Mouse (Mus musculus): ENCODE measurements at regions not wholly inside any gene's neighbourhood (a gene's known extent, or its start where the extent isn't known, plus 50 kb on each side); places are given as distances from the start of the nearest gene placed in this dataset.

DNA sequence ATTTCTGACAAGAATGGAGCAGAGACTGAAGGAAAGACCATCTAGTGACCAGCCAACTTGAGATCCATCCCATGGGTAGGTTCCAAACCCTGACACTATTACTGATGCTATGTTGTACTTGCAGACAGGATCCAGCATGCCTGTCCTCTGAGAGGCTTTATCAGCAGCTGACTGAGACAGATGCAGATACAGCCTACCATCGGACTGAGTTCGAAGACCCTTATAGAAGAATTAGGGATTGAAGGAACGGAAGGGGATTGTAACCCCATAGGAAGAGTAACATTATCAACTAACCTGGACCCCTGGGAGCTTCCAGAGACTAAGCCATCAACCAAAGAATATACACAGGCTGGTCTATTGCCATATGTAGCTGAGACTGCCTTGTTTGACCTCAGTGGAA is 183.1 kb upstream of the Adcy2 start:
- DNase-seq (ENCODE audit: low spot score in 2 of 2): no peak

DNA sequence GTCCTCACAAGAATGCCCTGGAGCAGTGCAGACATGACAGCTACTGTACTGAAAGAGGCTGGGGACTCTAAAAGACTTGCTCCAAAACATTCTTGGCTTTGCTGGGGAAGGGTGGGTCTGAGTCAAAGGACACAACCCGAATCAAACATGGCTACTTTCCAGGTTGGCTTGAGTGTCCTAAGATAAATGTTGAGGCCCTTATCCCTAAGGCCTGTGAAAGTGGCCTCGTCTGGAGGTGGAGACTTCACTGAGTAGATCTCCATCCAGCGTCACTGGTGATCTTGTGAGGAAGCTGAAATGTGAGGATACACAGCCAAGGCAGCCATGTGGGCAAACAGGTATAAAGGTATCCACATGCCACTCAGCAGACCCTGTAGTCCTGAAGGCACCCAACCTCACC is 191.3 kb upstream of the Adcy2 start:
- DNase-seq (ENCODE audit: low spot score in 2 of 2): no peak

DNA sequence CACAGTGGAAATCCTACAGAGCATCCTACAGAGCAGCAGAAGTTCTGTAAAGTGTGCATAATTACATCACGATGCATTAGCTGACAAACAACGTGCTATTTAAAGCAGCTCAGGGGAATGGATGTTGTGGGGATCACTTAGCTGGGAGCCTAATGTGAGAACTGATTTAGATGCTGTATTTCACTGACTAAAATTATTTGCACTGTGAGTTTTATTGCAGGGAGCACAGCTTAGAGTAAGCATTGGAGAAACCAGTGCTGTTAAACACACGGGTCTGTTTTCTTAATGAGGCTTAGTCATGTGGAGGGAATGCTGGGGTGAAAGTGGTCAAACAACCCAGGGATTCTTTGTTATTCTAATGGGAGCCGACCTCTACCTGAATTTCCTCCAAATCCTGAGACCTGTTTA is 197.1 kb upstream of the Adcy2 start:
- no peak for DNase-seq (ENCODE audit: low spot score in 2 of 2)

DNA sequence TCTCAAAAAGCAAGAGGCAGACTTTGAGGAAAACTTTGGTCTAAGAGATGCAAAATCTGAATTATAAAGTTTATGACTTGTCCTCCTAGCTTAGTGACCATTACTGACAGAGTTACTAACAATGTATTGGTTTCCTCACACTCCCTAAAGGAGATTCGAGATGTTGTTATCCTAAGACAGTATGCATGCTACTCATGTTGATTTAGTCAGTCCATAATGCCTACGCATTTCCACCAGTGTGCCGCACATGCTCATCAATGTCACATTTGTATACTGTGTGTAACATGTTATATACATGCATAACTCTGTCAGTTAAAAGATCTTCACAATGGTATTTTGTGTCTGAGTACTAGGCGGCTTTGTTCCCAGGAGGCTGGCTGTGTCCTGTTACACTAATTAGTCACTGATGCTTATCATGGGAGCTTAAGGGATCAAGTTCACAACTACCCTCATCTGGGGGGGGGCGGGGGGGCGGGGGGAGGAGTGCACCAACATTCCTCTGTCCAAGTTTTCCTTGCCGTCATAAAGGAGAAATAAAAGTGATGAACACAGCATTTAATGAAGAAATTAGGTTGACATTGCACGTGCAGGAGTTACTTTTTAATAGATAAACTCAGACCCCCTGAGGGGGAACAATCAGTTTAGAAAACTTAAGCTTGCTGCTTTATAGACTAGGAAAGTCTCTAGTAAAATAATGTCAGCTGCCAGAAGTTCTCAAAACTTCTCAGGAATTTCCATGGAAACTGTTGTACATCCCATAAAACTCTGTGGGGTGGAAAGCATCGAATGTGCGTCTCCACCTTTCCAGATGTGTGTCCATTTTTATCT is 208.6 kb upstream of the Adcy2 start:
- no peak for DNase-seq (ENCODE audit: low spot score in 2 of 2)

DNA sequence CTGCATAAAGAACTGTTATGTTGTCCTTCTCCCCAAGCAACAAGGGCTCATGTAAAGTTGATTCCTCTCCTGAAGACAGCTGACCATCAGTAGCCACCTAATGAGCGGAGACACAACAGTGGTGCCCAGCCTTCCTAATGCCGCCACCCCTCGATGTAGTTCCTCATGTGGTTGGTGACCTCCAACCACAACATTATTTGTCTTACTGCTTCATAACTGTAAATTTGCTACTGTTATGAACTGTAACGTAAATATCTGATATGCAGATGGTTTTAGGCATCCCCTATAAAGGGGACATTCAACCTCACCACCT is 209.2 kb upstream of the Adcy2 start:
- no peak for DNase-seq (ENCODE audit: low spot score in 2 of 2)

DNA sequence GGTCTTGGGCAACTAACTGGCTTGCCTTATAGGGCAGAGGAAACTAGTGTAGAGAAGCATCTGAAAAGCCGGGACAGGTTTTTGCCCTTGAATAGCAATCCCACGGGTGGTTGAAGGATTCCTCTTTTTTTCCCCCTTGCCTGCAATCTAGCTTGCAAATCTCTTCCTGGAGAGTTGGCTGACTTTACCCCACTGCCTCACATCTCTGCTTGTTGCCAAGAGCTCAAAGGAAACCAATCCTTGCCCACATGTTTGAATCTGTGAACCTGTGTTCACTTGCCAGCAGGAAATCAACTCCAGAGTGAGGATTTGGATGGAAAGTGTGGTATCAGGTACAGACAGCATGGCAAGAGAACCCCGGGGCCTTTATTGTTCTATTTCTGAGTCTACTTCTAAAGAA is 217.2 kb upstream of the Adcy2 start:
- no peak for DNase-seq (ENCODE audit: low spot score in 2 of 2)

DNA sequence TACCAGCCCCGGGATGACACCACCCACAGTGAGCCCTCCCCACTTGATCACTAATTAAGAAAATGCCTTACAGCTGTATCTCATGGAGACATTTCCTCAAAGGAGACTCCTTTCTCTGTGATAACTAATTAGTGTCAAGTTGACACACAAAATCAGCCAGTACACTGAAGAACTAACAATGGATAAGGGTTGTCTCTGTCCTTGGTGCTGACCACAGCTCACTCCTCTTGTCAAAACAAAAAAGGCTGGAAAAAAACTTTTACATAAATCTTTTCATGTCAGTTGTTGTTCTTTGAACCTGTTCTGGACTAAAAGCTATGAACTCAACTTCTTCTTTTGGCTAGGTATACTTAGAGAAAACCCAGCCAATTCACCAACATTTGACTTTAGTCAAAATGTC is 221.1 kb upstream of the Adcy2 start:
- no peak for DNase-seq (ENCODE audit: low spot score in 2 of 2)

DNA sequence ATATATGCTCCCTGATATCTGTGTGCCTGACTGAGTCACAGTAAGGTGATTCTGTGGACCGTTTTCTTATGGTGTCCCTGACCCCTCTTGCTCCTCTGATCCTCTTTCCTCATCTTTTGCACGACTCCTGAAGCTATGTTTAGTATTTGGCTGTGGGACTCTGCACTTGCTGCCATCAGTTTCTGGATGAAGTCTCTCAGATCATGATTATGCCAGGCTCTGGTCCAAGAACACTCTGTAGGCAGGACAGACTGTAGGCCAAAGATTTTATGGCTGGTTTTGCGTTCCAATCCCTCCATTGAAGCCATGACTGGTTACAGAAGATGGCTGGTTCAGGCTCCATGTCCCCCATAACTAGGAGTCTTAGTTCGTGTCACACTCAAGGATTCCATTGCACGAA is 227.2 kb upstream of the Adcy2 start:
- no peak for DNase-seq (ENCODE audit: low spot score in 2 of 2)

DNA sequence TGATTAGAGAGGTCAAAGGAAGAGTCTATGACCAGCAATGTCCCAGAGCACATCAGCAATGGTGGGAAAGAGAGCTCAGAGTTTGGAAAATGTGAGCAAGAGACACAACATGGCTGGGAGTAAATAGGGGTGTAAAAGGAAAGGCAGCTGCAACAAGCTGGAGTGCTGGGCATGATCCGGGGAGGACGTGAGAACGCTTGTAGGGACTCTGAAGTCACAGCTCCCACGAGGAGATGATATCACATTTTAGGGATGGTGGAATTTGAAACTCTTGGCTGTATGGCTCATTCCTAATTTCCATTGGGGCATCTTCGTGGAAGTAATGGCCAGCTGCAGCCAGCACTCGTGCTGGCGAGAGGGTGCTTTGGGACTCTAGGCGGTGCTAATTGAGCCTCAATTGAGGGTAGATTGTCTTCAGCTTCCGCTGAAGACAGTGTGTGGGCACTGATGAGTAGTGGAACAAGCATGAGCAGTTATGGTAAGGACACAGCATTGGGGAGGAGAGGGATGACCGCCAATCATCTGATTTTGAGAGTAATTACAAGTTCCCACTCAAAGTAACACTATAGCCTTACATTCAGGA is 231.1 kb upstream of the Adcy2 start:
- no peak for DNase-seq (ENCODE audit: low spot score in 2 of 2)

DNA sequence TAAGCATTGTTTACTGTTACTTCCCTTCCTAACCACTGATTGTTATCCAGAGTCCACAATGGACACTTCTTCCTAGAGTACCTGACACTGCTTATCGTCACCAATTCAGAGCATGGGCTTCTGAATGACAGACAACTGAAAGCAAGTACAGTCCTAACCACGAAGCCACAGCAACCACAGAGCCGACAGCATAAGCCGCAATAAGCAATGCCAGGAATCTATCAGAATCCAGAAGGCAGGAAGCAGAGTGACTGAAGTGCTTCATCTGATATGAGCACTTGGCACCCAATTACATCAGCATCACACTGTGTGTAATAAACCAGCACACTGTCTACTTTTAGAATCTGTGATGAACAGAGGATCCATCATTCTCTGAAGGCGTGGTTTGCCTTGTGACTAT is 237.0 kb upstream of the Adcy2 start:
- DNase-seq (ENCODE audit: low spot score in 2 of 2): no peak

DNA sequence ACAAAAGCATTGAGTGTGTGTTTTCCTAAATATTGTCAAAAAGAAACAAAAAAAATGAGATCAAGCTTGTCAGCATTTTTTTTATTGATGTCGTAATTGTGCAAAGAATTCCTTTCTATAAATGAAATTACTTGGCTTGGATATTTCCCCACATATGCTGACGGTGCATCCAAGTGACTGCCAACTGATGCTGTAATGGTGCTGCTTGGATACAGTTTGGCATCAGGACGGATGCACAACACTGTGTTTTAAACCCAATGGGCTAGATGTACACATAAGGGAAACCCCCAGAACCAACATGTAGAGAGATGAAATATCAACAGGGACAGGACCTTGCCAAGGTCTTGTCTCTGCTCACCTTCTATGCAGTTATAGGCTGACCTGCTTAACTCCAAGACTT is 238.6 kb upstream of the Adcy2 start:
- DNase-seq (ENCODE audit: low spot score in 2 of 2): no peak

DNA sequence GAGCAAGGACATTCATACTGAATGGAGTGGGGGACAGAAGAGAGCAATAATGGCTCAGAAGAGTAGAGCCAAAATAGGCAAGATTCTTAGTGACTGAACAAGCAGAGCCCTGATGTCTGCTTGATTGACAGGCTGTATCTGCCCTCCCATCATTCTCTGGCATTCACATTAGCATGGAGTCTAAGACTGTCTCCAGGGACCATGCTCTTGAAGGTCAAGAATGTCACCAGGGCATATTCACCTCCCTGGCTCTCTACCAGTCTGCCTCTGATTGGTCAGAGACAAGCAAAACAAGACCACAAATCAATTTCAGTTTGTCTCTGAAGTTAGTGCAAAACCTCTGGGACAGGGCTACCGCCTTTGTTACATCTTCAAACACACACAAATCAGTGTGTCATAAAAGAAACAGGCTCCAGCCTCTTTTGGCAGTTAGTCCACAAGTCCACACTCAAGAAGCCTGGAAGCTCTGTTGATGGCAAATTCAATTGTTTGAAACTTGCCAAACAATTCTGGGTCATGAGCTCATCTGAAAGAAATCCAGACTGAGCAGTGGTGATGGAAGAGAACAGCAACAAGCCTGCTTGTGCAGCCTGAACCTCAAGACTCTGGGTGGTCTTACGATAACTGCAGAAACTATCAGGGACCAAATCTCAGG is 240.0 kb upstream of the Adcy2 start:
- no peak for DNase-seq (ENCODE audit: low spot score in 2 of 2)

DNA sequence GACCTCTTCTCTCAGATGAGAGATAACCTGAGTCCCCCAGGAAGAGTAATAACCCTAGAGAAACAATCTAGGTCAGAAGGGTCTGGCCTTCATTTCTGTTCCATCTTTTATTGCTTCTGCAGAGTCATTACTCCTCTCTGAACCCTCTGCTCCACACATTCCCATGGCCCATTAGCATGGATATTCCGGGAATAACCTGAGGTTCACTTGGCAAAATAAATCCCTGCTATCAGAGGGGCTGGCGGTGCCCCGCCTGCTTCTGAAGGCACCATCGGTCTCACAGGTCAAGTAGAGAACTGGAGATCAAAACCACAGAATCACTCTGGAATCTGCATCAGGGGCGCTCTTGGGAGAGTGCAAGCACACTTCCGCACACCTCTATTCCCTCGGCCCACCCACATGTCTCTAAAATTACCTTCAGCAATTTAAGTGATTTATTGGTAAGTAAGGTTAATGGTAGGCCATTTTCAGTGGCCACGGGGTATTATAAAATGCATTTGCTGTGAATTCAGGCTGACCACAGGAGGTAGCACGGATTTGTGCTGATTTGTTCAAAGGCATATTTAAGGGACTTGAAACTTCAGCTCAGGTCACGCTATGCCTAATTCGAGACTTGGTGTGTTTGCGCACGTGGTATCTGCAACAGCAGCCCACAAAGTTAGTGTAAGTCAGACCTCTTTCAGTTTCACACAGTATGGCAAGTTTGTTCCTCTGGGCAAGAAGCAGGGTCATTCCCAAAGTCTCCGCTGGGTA is 243.4 kb upstream of the Adcy2 start:
- DNase-seq (ENCODE audit: low spot score in 2 of 2): no peak

DNA sequence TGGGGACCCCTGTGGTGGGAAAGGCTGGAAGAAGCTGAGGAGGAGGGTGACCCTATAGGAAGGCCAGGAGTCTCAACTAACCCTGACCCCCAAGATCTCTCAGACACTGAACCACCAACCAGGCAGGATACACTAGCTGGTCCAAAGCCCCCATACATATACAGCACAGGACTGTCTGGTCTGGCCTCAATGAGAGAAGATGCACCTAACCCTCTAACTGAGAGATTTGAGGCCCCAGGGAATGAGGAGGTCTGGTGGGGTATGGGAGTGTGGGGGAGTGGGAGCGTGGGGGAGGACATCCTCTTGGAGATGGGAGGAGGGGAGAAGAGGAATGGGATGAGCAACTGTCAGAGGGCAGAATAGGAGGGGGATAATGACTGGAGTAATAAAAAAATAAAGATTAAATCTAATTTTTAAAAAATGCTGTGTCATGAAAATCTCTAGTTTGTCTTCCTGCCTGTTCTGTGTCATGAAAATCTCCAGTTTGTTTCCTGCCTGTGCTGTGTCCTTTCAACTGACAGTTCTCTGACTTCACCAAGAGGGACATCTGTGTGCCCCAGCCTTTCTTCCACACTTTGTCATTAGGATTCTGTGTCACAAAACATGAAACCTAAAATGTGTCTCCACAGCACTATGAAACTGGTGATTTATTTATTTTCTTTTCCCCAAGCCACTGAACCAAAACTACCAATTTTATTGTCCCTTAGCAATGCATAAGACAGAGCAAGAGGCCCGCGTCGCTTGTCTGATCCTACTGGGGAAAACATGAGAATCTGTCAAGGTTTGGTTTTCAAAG is 251.2 kb upstream of the Adcy2 start:
- no peak for DNase-seq (ENCODE audit: low spot score in 2 of 2)

DNA sequence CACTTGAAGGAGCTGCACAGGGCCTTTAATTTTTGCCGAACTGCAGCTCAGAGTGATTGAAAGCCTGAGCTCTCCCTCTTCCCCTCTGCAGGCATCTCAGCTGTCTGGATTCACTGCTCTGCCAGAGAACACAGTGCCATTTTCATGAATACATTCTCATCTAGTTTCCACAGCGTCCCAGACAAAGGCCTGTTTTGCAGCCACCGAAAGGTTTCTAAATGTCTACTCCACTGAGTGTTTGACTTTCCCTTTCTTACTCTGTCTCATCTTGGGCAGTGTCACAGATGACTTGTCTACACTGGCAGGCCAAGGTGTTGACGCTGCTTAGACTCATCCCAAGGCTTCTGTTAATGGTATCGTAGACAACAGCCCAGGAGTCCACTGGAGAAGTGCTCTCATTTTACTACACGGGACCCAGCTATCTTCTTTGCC is 251.8 kb upstream of the Adcy2 start:
- no peak for DNase-seq (ENCODE audit: low spot score in 2 of 2)

DNA sequence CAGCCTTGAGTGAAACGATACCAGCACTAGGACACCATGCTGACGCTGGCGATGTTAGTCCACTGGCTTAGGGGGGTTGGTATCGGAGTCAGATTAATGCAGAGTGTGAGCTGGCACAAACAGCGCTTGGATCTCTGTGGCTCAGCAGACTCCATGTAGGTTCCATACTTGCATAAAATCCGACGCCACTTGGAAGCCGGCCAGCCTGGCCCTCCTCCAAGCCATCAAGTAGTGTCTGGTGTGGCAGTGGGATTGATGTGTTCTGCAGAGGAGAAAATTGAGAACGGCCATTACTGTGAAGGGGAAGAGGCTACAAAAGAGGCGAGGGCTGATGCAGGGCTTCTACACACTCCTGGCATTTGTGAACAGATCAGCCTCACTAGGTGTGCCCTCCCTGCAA is 253.0 kb upstream of the Adcy2 start:
- no peak for DNase-seq (ENCODE audit: low spot score in 2 of 2)

DNA sequence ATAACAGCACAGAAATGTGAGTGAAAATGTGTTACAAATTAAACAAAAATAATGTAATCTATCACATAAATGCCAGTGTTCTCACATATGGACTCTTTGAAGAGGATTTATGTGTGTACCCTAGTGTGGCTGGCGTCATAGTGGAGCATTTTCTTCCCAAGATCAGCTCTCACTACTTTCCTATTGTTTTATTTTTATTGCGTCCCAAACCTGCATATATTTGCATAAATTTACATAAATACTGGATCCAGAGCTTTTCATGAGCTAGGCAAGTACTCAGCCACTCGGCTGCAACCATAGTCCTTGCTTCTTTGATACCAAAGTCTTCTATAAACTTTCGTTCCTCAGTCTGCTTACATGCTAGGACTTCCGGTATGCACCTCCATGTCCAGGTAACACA is 261.1 kb upstream of the Adcy2 start:
- DNase-seq (ENCODE audit: low spot score in 2 of 2): no peak

DNA sequence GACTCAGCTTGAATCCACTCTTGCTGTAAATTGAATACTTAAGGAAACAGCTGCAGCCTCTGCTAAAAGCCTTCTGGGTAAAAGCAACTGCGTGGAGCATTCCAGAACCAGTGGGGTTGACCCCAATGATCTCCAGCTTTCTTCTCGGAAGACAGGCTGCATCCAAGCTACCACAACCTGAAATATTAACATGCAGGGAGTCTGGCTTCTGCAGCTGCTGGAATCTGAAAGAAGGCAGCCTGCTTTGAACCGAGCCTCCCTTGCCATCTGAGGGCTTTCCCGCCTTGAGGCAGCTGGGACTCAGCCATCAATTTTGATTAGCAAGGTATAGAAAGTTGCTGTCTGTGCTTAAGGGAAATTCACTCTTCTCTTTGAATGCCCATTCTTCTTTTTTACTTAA is 261.6 kb upstream of the Adcy2 start:
- DNase-seq (ENCODE audit: low spot score in 2 of 2): no peak

DNA sequence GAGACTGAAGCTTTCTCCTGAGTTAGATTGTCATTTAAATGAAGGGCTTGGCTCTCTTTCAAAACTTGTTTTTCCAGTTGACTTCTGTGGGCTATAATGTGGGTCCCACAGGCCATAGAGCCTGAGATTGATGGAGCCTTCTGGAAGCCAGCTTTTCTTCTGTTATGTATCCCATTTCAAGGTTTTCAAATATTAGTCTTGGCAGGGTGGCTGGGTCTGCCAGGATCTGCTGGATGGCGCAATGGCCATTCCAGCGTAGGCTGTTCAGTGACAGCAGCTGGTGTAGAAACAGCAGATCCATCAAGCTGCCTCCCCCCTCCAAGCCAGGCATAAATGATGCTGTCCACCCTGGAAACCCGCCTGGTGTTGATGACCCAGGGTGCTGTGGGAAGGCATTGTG is 264.4 kb upstream of the Adcy2 start:
- DNase-seq (ENCODE audit: low spot score in 2 of 2): no peak

DNA sequence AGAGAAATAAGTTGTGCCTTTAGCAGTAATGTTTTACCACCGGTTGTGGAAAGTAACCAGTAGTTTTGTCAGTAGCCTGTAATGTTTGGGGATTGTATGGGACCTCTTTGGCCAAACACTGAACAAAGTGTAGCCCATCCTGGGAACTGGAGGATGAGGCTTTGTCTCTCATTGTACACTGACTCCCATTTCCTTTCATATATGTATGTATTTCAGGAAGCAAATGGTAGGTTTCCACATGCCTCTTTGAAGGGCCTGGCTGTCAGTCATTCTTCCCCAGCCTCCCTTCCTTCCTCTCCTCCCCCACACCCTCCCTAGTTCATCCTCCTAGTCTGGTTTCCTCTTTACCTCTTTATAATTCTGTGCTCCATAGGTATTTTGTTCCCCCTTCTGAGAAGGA is 266.7 kb upstream of the Adcy2 start:
- DNase-seq (ENCODE audit: low spot score in 2 of 2): no peak

DNA sequence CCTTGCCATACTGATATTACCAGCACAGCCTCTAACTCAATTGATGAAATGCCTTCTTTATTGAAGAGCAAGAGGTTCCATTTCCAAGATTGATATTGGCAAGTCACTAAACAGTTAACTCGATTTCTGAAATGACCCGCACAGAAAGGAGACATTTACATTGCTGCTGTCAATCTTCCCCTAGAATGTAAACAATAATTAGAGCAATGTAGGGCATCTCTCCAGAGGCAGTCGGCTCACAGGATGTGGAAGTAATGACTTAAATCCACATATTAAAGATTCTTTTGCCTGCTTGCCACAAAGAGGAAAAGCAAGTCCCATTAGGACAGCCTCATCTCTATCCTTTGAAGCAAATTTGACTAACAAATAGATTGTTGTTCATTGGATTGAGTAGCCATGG is 261.0 kb upstream of the Nsun2 start:
- no peak for DNase-seq (ENCODE audit: low spot score in 2 of 2)
